Mouse (Mus musculus): ENCODE measurements around the gene Unc93a2. TPM values are rescaled to one million over a fixed set of nuclear protein-coding genes. Genes with fewer than 3 reads are reported as not detected.
"Not testable (repeated sequence)": the region's sequence is repeated elsewhere in the genome, so short reads cannot be mapped to it uniquely, and the experiment has no call there.

Unc93a2 gene
- polyA plus RNA-seq (2015; fragmentation: Nextera tagmentation; extraction: Ambion mirVana) = not detected in 2 replicates

DNA sequence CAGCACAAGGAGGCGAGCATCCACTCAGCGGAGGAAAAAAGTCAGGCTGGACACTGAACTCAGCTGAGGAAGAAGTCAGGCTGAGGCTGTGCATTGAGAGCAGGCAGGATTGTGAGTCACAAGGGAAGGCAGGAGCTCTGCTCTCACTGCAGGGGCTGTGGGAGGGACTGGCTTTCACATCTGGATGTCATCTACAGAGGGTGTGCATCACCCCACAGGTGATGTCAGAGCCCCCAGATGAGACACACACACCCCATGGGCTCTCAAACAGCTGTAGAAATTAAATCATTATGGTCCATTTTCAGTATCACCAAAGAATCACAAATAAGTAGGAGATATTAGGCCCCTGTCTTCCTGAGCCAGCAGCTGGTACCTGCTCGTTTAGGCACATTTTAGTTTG lies at the start of gene Unc93a2:
Gene Unc93a2, minus strand, starts transcription at position 101 of the 400 bp plus-strand sequence.
- H3K4me3 ChIP-seq; H3K27me3 ChIP-seq; H3K36me3 ChIP-seq; ATAC-seq (ENCODE audit: insufficient number of reproducible peaks, insufficient read depth, low FRiP score, low TSS enrichment, low read depth); H3K9ac ChIP-seq; H3K9me3 ChIP-seq; H3K27ac ChIP-seq; H3K4me1 ChIP-seq; H3K4me2 ChIP-seq: not testable (repeated sequence)
- 68% methylated on average over 3 of the region's 3 CpGs for WGBS

DNA sequence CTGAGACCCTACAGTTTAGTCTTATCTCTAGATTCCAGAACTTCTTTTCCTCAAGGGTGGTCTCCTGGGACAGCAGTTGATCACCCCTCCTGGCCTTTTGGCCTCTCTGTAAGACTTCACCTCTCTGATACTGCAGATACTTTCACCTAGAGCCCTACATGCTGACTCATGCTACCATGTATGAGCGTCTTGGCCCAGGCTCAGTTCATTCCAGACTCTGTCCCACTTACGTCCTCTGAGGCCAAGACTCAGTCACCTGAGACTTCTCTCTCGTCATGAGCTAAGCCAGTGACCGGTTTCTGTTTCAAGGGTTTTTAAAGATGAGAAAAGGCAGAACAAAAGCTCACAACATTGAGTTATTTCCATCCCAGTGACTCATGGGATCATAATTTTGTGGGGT lies 48.9 kb upstream of the Unc93a2 start:
- not testable (repeated sequence) for H3K9ac ChIP-seq; H3K9me3 ChIP-seq; H3K4me2 ChIP-seq; H3K36me3 ChIP-seq; ATAC-seq (ENCODE audit: insufficient number of reproducible peaks, insufficient read depth, low FRiP score, low TSS enrichment, low read depth); H3K4me3 ChIP-seq; H3K27ac ChIP-seq; H3K27me3 ChIP-seq; H3K4me1 ChIP-seq
- WGBS = 66% methylated on average over 4 of the region's 4 CpGs

DNA sequence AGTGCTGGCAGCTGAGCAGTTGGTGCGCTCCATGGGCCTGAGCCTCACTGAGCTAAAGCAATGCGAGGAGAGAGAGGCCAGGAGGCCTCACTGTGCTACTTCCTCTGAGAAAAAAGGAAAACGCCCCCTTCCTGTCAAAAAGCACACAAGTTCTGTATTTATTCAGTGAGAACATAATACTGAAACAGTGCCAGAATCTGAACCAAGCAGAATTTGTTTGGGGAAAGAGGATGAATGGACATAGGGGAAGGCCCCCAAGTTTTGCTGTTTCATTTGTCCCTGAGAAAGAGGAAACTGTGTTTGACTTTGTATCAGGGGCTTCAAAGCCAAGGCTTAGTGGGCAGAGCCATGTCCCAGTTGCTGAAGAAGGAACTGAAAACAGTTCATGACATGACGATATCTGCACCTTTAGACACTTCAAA lies 45.0 kb upstream of the Unc93a2 start:
- not testable (repeated sequence) for H3K36me3 ChIP-seq; H3K4me2 ChIP-seq; H3K9ac ChIP-seq; H3K27me3 ChIP-seq; H3K27ac ChIP-seq; H3K4me1 ChIP-seq; H3K4me3 ChIP-seq; H3K9me3 ChIP-seq; ATAC-seq (ENCODE audit: insufficient number of reproducible peaks, insufficient read depth, low FRiP score, low TSS enrichment, low read depth)
- 82% methylated on average over 4 of the region's 4 CpGs for WGBS

DNA sequence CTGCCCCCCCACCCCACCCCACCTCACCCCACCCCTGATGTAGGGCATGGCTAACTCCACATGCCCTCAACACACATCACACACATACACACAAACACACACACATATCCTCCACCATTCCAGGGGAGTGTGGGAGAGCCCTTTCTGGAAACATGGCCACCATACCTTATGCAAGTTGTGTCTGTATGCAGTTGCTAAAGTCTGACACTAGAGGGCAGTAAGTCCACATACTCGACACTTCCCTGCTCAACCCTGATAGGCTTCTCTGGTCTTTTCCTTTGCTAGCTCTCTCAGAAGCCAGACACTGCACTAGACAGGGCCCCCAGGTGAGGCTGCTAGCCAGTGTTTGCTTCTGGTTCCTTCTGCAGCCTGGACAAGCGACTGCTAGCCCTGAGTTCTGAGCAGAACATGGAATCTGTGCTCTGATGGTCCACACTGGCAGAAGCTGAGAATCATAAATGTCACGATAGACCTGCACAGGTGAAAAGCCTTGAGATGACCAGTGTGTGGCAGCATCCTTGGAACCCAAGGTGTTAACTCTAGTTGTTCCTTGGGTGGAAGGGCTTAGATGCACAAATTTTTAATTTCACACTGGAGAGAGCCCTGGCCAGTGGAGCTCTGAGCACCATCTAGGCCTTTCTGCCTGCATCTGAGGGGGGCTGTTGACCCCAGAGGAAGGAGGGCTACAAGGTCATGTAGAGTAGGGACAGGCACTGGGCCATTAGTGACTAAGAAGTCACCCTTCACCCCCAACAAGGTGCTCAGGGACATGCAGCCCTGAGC lies 35.1 kb upstream of the Unc93a2 start:
- not testable (repeated sequence) for H3K4me1 ChIP-seq, H3K36me3 ChIP-seq, H3K4me3 ChIP-seq, H3K9ac ChIP-seq, H3K27ac ChIP-seq, H3K27me3 ChIP-seq, H3K9me3 ChIP-seq, H3K4me2 ChIP-seq
- ATAC-seq (ENCODE audit: insufficient number of reproducible peaks, insufficient read depth, low FRiP score, low TSS enrichment, low read depth) = peak; percentile 75
- 24% methylated on average over 3 of the region's 3 CpGs for WGBS

DNA sequence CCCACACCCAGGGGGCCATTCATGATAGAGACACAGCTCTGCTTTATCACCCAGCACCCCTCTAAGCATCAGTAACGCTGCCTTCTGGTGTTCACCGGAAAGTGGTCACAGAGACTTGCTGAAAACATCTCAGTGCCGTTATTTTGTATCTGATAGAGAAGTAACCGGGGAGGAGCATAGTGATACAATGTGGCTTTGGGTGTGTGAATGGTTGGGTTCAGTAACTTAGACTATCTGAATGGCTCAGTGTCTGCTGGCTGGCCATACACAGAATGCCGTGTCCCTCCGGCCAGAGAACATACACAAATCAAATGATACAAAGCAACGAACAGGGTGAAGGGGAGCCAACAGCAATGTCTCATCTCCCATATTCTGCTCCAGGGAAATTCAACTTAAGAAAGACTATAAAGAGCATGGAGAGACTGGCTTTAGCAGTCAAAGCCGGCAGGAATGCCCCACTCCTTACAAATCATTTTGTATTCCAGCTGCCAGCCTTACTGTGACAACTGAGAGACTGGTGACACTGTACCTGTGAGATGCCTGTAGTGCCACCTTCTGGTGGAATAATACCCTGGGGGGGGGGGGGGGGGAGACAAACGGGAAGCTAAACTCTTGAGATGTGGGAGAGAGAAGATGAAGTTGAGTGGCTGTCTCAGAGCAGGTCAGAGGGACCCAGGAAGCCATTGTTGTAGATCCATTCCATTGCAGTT lies 29.5 kb upstream of the Unc93a2 start:
- H3K4me1 ChIP-seq; H3K36me3 ChIP-seq; ATAC-seq (ENCODE audit: insufficient number of reproducible peaks, insufficient read depth, low FRiP score, low TSS enrichment, low read depth); H3K27me3 ChIP-seq; H3K27ac ChIP-seq; H3K4me2 ChIP-seq; H3K9ac ChIP-seq; H3K9me3 ChIP-seq; H3K4me3 ChIP-seq: not testable (repeated sequence)
- 83% methylated on average over 8 of the region's 9 CpGs for WGBS

DNA sequence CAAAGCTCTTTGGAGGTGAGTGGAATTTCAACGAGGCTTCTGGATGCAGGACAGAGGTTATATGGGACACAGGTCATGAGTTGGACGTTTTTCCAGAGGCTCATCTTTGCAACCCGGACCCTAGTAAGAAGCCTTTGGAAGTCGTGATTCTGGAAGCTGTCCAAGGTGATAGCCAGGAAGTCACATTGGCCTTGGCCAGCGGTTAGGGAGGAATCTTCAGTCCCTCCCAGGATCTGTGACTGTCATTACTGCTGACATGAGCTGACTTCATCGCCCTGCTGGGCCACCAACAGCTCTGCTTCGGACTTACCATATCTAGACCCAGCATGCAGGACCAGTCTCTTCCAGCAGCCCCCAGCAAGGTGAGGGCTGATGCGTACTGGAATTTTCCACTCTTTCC lies 28.1 kb upstream of the Unc93a2 start:
- WGBS = 78% methylated on average over 8 of the region's 8 CpGs
- not testable (repeated sequence) for H3K27ac ChIP-seq; H3K4me2 ChIP-seq; H3K36me3 ChIP-seq; H3K9ac ChIP-seq; ATAC-seq (ENCODE audit: insufficient number of reproducible peaks, insufficient read depth, low FRiP score, low TSS enrichment, low read depth); H3K4me3 ChIP-seq; H3K4me1 ChIP-seq; H3K27me3 ChIP-seq; H3K9me3 ChIP-seq

DNA sequence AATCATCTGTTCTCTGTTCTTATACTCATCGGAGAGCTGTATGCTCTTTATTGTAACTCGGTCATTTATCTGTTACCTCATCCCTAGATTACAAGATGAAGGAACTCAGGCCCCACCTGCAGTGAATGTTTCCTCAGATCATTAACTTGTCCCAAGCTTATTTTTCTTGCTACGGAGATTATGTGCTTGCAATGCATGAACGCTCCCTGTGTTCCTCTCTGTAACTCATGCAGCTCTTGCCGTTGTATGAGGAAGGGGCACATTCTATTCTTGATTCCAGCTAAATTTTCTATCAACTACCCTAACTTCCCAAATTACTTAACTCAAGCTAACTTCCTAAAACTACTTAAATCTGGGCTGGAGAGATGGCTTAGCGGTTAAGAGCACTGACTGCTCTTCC lies 14.5 kb upstream of the Unc93a2 start:
- H3K4me1 ChIP-seq; H3K4me2 ChIP-seq; H3K9ac ChIP-seq; H3K27me3 ChIP-seq; ATAC-seq (ENCODE audit: insufficient number of reproducible peaks, insufficient read depth, low FRiP score, low TSS enrichment, low read depth); H3K4me3 ChIP-seq; H3K9me3 ChIP-seq; H3K27ac ChIP-seq; H3K36me3 ChIP-seq: not testable (repeated sequence)
- WGBS = 77% methylated on average over 6 of the region's 6 CpGs

DNA sequence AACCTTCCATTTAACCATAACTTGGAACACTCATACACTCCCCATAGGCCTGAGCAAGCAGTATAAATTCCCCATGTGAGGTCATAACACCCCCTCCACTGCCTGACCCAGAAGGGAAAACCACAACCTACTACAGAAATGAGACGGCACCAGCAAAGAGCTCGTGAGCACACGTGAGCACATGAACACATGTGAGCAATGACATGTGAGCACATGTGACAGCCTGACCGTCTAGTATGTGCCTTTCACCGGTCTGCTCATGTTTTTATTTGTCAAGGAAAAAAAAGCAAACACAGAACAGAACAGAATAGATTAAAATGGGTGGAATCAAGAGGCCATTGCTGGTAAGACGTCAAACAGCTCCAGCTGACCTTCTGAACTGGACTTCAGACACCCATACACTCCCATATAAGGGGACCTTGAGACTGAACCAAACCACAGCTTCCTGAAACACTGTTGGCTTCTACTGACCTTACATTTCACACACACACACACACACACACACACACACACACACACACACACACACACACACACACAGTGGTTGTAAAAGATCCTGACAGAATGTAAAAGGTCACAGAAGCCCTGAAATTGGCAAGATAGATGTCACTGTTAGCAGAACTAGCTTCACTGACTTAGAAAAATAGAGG lies 13.1 kb upstream of the Unc93a2 start:
- ATAC-seq (ENCODE audit: insufficient number of reproducible peaks, insufficient read depth, low FRiP score, low TSS enrichment, low read depth); H3K9ac ChIP-seq; H3K4me1 ChIP-seq; H3K36me3 ChIP-seq; H3K27me3 ChIP-seq; H3K27ac ChIP-seq; H3K4me2 ChIP-seq; H3K4me3 ChIP-seq; H3K9me3 ChIP-seq: not testable (repeated sequence)
- WGBS = 86% methylated on average over 6 of the region's 6 CpGs

DNA sequence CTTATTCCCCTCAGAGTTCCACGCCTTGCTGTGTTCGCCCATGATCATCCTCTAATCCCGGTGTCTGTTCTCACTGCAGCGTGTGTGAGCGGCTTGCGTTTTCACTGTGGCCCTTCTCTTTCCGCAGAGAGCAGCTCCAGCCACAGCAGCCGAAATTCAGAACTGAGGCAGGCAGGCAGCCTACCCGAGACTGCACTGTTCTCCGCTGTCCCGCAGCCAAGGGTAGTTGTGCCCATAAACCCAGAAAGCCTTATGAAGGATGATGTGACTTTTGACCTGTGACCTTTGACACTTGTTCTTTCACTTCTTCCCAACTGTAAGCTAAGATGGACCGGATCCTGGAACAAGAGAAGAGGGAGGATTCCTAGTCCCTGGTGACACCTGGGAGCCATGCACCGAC lies 11.8 kb upstream of the Unc93a2 start:
- not testable (repeated sequence) for H3K27me3 ChIP-seq; ATAC-seq (ENCODE audit: insufficient number of reproducible peaks, insufficient read depth, low FRiP score, low TSS enrichment, low read depth); H3K4me1 ChIP-seq; H3K27ac ChIP-seq; H3K4me2 ChIP-seq; H3K4me3 ChIP-seq; H3K9me3 ChIP-seq; H3K9ac ChIP-seq; H3K36me3 ChIP-seq
- WGBS = 87% methylated on average over 13 of the region's 13 CpGs

DNA sequence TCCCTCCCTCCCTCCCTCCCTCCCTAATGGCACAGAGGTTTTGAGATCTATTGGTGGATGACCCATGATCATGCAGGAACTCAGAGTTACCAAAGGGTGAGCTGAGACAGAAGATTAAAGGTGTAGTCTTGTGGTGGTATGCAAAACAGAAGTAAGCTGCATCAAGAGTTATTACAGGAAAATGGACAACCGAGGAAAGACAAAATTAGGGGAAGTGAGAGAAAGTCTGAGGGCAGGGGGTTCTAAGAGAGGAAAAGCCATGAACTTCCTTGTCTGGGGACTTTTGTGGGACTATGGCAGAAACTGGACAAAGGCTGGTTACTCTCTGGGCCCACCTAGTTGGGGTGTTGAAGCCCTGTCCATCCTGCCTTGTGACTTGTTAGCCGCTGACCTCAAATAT lies 11.0 kb upstream of the Unc93a2 start:
- WGBS = no CpG with 5 or more reads among the region's 2 CpGs
- H3K27me3 ChIP-seq; H3K4me1 ChIP-seq; H3K9ac ChIP-seq; H3K36me3 ChIP-seq; ATAC-seq (ENCODE audit: insufficient number of reproducible peaks, insufficient read depth, low FRiP score, low TSS enrichment, low read depth); H3K4me3 ChIP-seq; H3K4me2 ChIP-seq; H3K9me3 ChIP-seq; H3K27ac ChIP-seq: not testable (repeated sequence)

DNA sequence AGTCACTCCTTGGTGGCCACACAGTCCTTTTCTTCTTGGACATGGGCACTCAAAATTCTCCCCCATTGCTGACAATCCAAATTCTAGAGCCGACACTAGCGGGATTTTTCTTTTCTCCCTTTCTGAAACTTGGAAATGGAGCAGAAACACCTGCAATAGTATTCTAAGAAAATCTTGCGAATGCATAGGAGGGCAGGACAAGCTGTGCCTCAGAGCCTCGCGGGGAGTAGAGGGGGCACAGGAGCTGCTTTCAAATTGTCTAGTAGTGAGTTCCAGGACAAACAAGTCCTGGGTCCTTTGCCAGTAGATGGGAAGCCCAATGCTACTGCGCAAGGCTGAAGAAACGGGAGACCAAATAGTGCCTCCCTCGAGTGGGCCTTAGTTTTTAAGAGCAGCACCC lies 10.4 kb upstream of the Unc93a2 start:
- 92% methylated on average over 8 of the region's 8 CpGs for WGBS
- not testable (repeated sequence) for ATAC-seq (ENCODE audit: insufficient number of reproducible peaks, insufficient read depth, low FRiP score, low TSS enrichment, low read depth); H3K27ac ChIP-seq; H3K4me3 ChIP-seq; H3K27me3 ChIP-seq; H3K9ac ChIP-seq; H3K36me3 ChIP-seq; H3K4me1 ChIP-seq; H3K9me3 ChIP-seq; H3K4me2 ChIP-seq

DNA sequence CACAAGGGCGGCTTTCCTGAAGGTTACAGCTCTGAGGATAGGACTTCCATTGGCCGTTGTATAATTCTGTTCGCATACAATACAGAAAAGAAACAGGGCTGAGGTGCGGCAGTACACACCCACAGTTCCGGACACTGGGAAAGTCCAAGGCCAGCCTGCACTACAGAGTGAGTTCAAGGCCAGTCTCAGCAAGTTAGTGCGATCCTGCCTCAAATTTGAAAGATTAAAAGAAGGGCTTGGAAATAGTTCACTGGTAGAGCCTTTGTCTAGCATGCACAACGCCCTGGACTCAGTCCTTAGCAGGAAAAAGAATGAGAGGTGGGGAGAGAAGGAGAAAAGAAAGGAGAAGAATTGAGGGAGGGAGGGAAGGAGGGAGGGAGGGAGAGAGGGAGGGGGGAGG lies 9.9 kb upstream of the Unc93a2 start:
- ATAC-seq (ENCODE audit: insufficient number of reproducible peaks, insufficient read depth, low FRiP score, low TSS enrichment, low read depth); H3K36me3 ChIP-seq; H3K4me1 ChIP-seq; H3K4me3 ChIP-seq; H3K4me2 ChIP-seq; H3K9ac ChIP-seq; H3K9me3 ChIP-seq; H3K27me3 ChIP-seq; H3K27ac ChIP-seq: not testable (repeated sequence)
- 92% methylated on average over 7 of the region's 7 CpGs for WGBS
